Mouse (Mus musculus) testis, postnatal 14 days (tissue): ENCODE data around the gene Gphn.

Source experiments
- DNase-seq: peaks from one replicate; pipeline ENCODE4 v3.0.0; 2021; ENCODE audit warnings: low spot score

The Gphn gene

GRCm38 (mm10) chr12:78717783-78718182 is 491.6 kb downstream of the Gphn start:
- no peak for DNase-seq

- DNase-seq: no peak
Observed at GRCm38 (mm10) chr12:78727723-78728122, 501.5 kb downstream of the Gphn start.
